Mouse (Mus musculus): ENCODE data around the gene Atg4c. TPM values are rescaled to one million over a fixed set of nuclear protein-coding genes. Genes with fewer than 3 reads are reported as not detected.

Gene Atg4c
- total and polyA plus RNA-seq, 3 experiments, result 1.8 to 6.7 (median 6.3) TPM

DNA sequence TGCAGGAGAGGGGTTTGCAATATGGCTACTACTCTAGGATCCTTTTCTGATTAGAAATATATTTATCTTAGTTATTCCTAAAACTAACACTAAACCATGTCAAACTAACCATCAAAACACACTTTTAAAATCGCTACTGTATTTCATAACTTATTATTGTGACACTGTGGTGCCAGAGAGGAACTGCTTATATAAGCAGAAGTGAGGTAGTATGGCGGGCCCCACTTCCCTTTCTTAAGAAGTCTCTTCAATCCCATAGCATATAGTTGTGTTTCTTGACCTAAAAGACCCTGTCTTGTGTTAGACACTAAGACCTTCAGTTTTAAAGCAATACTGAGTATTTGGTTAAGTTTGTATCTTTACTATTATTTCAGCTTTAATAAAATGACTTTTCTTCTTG is 31.1 kb downstream of the Atg4c start:
- Histone ChIP-seq H3K4me1 (ENCODE audit: control insufficient read depth, insufficient read depth, low read length) (no peaks in the 10 kb centered on the region), H3K4me3 (no peak overlapping the region), H3K9ac (ENCODE audit: low read depth, low read length) (no peak overlapping the region), H3K36me3 (ENCODE audit: control insufficient read depth, insufficient read depth, low read length) (no peaks in the 10 kb centered on the region), H3K79me2 (replicated peaks; ENCODE audit: control insufficient read depth, insufficient read depth, low read length) (no peaks in the 10 kb centered on the region), H3K27ac (no peak overlapping the region), H3K27me3 (ENCODE audit: control insufficient read depth, insufficient read depth, low read length) (no peaks in the 10 kb centered on the region)
- TF ChIP-seq POLR2A (IDR thresholded peaks at IDR 0.05; ENCODE audit: insufficient read depth, low read depth, low read length) (no peak), CTCF (IDR thresholded peaks at IDR 0.05) (no peak), EP300 (IDR thresholded peaks at IDR 0.05; ENCODE audit: insufficient read depth, low read depth, low read length) (no peak)
- DNase-seq, result no peak
- WGBS, result 85% methylated on average over 2 of the region's 2 CpGs
- intact Hi-C loops (cut with DNase I), result no loop called here

DNA sequence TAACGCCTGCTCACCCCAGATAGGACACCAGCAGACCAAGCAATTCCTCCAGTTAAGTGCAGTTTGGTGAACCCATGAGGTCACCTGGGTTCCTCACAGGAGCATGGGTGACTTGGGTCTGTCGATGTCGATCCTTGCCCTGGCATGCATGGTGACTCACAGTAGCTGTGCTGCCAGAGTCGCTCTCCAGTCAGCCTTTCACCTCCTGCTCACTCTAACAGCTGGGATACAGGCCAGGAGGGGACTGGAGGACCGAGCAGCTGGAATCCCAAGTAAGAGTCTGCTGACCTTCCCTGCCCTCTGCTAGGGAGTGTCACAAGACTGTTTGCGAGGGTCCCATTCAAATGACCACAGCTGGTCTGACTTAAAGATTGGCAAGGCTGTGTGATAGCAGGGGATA is 33.5 kb downstream of the Atg4c start:
- intact Hi-C loops (cut with DNase I), result no loop called here

DNA sequence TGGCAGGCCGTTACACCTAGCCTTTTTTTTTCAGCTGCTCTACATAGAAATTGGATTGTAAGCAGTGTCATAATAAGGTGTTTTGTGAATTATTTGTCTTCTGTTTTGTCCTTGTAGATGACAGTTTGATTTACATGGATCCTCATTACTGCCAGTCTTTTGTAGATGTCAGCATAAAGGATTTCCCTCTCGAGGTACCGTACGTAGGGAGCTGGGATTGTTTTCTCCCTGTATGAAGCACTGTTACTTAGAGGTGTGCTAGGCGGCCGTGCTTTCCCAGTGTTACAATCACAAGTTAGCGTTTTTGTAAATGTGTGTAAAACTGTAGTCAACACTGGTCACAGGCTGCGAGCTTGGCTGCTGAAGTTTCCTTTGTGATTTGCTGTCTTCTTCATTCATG is 35.6 kb downstream of the Atg4c start:
- intact Hi-C loops (cut with DNase I), result no loop called here
- TF ChIP-seq POLR2A (IDR thresholded peaks at IDR 0.05; ENCODE audit: insufficient read depth, low read depth, low read length) (no peak), EP300 (IDR thresholded peaks at IDR 0.05; ENCODE audit: insufficient read depth, low read depth, low read length) (no peak), CTCF (IDR thresholded peaks at IDR 0.05) (no peak)

More for the DNA sequence above, 33.5 kb downstream of the Atg4c start:
- TF ChIP-seq CTCF (IDR thresholded peaks at IDR 0.05) (no peak), POLR2A (IDR thresholded peaks at IDR 0.05; ENCODE audit: insufficient read depth, low read depth, low read length) (no peak), EP300 (IDR thresholded peaks at IDR 0.05; ENCODE audit: insufficient read depth, low read depth, low read length) (no peak)
- Histone ChIP-seq H3K4me3 (no peak overlapping the region), H3K27me3 (ENCODE audit: control insufficient read depth, insufficient read depth, low read length) (no peaks in the 10 kb centered on the region), H3K9ac (ENCODE audit: low read depth, low read length) (no peak overlapping the region), H3K36me3 (ENCODE audit: control insufficient read depth, insufficient read depth, low read length) (no peaks in the 10 kb centered on the region), H3K27ac (no peak overlapping the region), H3K4me1 (ENCODE audit: control insufficient read depth, insufficient read depth, low read length) (no peaks in the 10 kb centered on the region), H3K79me2 (replicated peaks; ENCODE audit: control insufficient read depth, insufficient read depth, low read length) (no peaks in the 10 kb centered on the region)
- WGBS, result 64% methylated on average over 6 of the region's 6 CpGs
- DNase-seq, result no peak

GRCm38 (mm10) chr4:99235203-99235856 is 41.6 kb downstream of the Atg4c start:
- Histone ChIP-seq H3K27me3 (ENCODE audit: control insufficient read depth, insufficient read depth, low read length) (no peaks in the 10 kb centered on the region), H3K9ac (ENCODE audit: low read depth, low read length) (no peak overlapping the region), H3K79me2 (replicated peaks; ENCODE audit: control insufficient read depth, insufficient read depth, low read length) (no peaks in the 10 kb centered on the region), H3K27ac (no peak overlapping the region), H3K4me3 (no peak overlapping the region), H3K36me3 (ENCODE audit: control insufficient read depth, insufficient read depth, low read length) (no peaks in the 10 kb centered on the region), H3K4me1 (ENCODE audit: control insufficient read depth, insufficient read depth, low read length) (no peaks in the 10 kb centered on the region)
- intact Hi-C loops (cut with DNase I), result no loop called here
- 91% methylated on average over 8 of the region's 8 CpGs for WGBS
- no peak for TF ChIP-seq EP300 (IDR thresholded peaks at IDR 0.05; ENCODE audit: insufficient read depth, low read depth, low read length)
- TF ChIP-seq CTCF (IDR thresholded peaks at IDR 0.05), result peak; percentile 82
- no peak for TF ChIP-seq POLR2A (IDR thresholded peaks at IDR 0.05; ENCODE audit: insufficient read depth, low read depth, low read length)
- DNase-seq, result no peak

More for the DNA sequence above, 35.6 kb downstream of the Atg4c start:
- Histone ChIP-seq H3K27me3 (ENCODE audit: control insufficient read depth, insufficient read depth, low read length) (no peaks in the 10 kb centered on the region), H3K36me3 (ENCODE audit: control insufficient read depth, insufficient read depth, low read length) (no peaks in the 10 kb centered on the region), H3K79me2 (replicated peaks; ENCODE audit: control insufficient read depth, insufficient read depth, low read length) (no peaks in the 10 kb centered on the region), H3K9ac (ENCODE audit: low read depth, low read length) (no peak overlapping the region), H3K4me1 (ENCODE audit: control insufficient read depth, insufficient read depth, low read length) (no peaks in the 10 kb centered on the region), H3K4me3 (no peak overlapping the region), H3K27ac (no peak overlapping the region)
- 95% methylated on average over 8 of the region's 8 CpGs for WGBS
- no peak for DNase-seq

GRCm38 (mm10) chr4:99238305-99238704 is 44.6 kb downstream of the Atg4c start:
- Histone ChIP-seq H3K27me3 (ENCODE audit: control insufficient read depth, insufficient read depth, low read length) (no peaks in the 10 kb centered on the region), H3K4me3 (no peak overlapping the region), H3K9ac (ENCODE audit: low read depth, low read length) (no peak overlapping the region), H3K27ac (no peak overlapping the region), H3K36me3 (ENCODE audit: control insufficient read depth, insufficient read depth, low read length) (no peaks in the 10 kb centered on the region), H3K4me1 (ENCODE audit: control insufficient read depth, insufficient read depth, low read length) (no peaks in the 10 kb centered on the region), H3K79me2 (replicated peaks; ENCODE audit: control insufficient read depth, insufficient read depth, low read length) (no peaks in the 10 kb centered on the region)
- no peak for DNase-seq
- WGBS, result 96% methylated on average over 2 of the region's 2 CpGs
- TF ChIP-seq EP300 (IDR thresholded peaks at IDR 0.05; ENCODE audit: insufficient read depth, low read depth, low read length) (no peak), CTCF (IDR thresholded peaks at IDR 0.05) (peak; percentile 38)
- intact Hi-C loops (cut with DNase I), result no loop called here

GRCm38 (mm10) chr4:99241674-99242073 is 47.9 kb downstream of the Atg4c start:
- Histone ChIP-seq H3K36me3 (ENCODE audit: control insufficient read depth, insufficient read depth, low read length) (no peaks in the 10 kb centered on the region), H3K27ac (no peak overlapping the region), H3K27me3 (ENCODE audit: control insufficient read depth, insufficient read depth, low read length) (no peaks in the 10 kb centered on the region), H3K9ac (ENCODE audit: low read depth, low read length) (no peak overlapping the region), H3K4me1 (ENCODE audit: control insufficient read depth, insufficient read depth, low read length) (no peaks in the 10 kb centered on the region), H3K4me3 (no peak overlapping the region), H3K79me2 (replicated peaks; ENCODE audit: control insufficient read depth, insufficient read depth, low read length) (no peaks in the 10 kb centered on the region)
- TF ChIP-seq POLR2A (IDR thresholded peaks at IDR 0.05; ENCODE audit: insufficient read depth, low read depth, low read length) (no peak), CTCF (IDR thresholded peaks at IDR 0.05) (peak; percentile 42)
- intact Hi-C loops (cut with DNase I), result no loop called here
- WGBS, result 50% methylated on average over 5 of the region's 5 CpGs
- no peak for DNase-seq
